Mouse (Mus musculus) megakaryocyte, embryonic 14.5 days (primary cell): ENCODE data around the gene Donson.

Source experiments
- FLI1 ChIP-seq: IDR thresholded peaks from 2 replicates; pipeline ENCODE4 v1.6.1; 2012; ENCODE audit warnings: low read length, inconsistent platforms, mixed read lengths
- GATA1 ChIP-seq: IDR thresholded peaks from 3 replicates; pipeline ENCODE4 v1.6.1; 2012; ENCODE audit warnings: mixed read lengths, low read length, inconsistent platforms, borderline replicate concordance

DNA sequence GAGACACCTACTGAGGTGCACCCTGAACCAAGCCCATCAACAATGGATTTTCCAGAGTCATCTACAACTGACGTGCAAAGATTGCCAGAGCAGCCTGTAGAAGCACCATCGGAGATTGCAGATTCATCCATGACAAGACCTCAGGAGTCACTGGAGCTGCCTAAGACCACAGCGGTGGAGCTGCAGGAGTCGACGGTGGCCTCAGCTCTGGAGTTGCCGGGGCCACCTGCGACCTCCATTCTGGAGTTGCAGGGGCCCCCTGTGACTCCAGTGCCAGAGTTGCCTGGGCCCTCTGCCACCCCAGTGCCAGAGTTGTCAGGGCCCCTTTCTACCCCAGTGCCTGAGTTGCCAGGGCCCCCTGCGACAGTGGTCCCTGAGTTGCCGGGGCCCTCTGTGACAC, 33.3 kb downstream of the Donson start:
- TF ChIP-seq GATA1 (no peak), FLI1 (no peak)
